Mouse (Mus musculus): ENCODE measurements around the gene Nek8. TPM values are rescaled to one million over a fixed set of nuclear protein-coding genes. Genes with fewer than 3 reads are reported as not detected.

Nek8 gene
- polyA plus RNA-seq (2012; rRNA removed): 34.2 and 34.3 TPM in 2 replicates

GRCm38 (mm10) chr11:78176402-78176862, at the start of gene Nek8, which contains the start of gene Tlcd1:
Nek8 (minus strand) TSS chr11:78176675.
Tlcd1 (plus strand) TSS chr11:78176711.

DNA sequence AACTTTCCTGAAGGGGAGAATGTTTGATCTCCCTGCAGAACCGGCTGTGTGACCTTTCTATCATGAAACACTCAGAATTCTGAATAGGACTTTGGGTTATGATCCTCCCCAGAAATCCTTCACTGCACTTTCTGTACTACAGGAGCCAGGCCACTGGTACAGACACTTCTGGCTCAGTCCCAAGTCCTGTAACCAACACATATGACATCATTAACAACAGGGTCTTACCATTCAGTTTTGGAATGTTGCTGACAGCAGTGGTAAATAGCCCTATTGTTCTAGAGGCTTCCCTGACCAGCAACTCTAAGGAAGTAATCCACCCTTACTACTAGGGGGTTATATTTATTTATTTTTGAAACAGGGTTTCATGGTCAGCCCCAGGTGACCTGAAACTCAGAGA, 16.6 kb upstream of the Nek8 start, which contains the start of gene Proca1:
Gene Proca1, plus strand, starts transcription at position 280 of the 400 bp plus-strand sequence.

DNA sequence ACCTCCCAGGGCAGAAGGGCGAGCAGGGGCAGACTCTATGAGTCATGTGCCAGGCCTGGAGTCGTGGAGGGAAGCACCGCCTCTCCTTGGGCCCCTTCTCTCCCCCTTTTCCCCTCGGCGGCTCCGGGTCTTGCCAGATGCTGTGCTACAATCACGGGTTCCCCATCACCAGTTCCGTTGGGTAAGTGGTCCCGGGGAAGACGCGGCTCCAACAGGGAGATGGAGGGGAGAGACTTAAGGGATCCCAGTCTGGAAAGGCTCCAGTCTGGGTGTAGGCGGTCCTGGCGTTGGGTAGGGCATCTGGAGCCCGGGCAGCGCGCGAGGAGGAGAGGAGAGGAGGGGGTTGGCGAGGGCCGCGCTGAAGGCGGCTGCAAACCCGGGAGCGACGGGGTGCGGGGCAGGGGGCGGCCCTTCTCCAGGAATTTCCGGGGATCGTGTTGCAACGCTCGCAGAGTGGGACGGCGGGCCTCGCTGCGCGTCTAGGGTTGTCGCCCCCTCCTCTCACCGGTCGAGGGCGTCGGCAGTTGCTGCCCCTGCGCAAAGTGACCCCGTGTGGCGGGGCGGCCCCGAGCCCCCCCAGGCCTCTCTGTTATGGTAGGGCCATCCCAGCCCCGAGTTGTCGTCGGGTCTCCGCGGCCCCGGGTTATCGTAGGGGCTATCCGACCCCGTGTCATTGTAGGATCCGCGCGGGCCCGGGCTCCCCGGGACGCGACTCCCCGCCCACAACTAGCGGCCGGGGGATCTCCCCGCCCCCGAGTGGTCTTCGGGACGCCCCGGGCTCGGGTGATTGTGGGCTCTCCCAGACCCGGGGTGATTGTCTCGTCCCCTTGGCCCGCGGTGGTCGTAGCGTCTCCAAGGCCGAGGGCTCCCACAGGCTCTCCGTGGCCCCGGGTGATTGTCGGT, 12.1 kb upstream of the Nek8 start, which contains the start of gene Rab34:
Gene Rab34, plus strand, starts transcription at position 100 of the 903 bp plus-strand sequence.

GRCm38 (mm10) chr11:78182961-78183844, 6.7 kb upstream of the Nek8 start, which contains the start of gene Rpl23a:
Rpl23a (minus strand) TSS chr11:78183584.

GRCm38 (mm10) chr11:78164924-78165760, 11.3 kb downstream of the Nek8 start, which contains the start of gene Traf4:
Traf4 (minus strand) TSS chr11:78165589.

Other genes starting within 250 kb of the Nek8 start
- gene Sez6, start 245.9 kb downstream of the Nek8 start, polyA plus RNA-seq (2012; rRNA removed): 2.8 and 3.3 TPM in 2 replicates
- gene Phf12, start 193.9 kb downstream of the Nek8 start, polyA plus RNA-seq (2012; rRNA removed): 54.3 and 67.9 TPM in 2 replicates
- gene Dhrs13, start 144.4 kb downstream of the Nek8 start, polyA plus RNA-seq (2012; rRNA removed): 19.7 TPM in 2 replicates
- gene Flot2, start 138.7 kb downstream of the Nek8 start, polyA plus RNA-seq (2012; rRNA removed): 130 and 137 TPM in 2 replicates
- gene Eral1, start 96.3 kb downstream of the Nek8 start, polyA plus RNA-seq (2012; rRNA removed): 38.3 and 49.4 TPM in 2 replicates
- gene Fam222b, start 82.0 kb downstream of the Nek8 start, polyA plus RNA-seq (2012; rRNA removed): 30.4 and 47.6 TPM in 2 replicates
- 122 and 141 TPM in 2 replicates for gene Traf4, start 11.1 kb downstream of the Nek8 start, polyA plus RNA-seq (2012; rRNA removed)
- 100 and 122 TPM in 2 replicates for gene Tlcd1, start within 50 bp of the Nek8 start, polyA plus RNA-seq (2012; rRNA removed)
- 166 and 182 TPM in 2 replicates for gene Rpl23a, start 6.9 kb upstream of the Nek8 start, polyA plus RNA-seq (2012; rRNA removed)
- gene Rab34, start 11.8 kb upstream of the Nek8 start, polyA plus RNA-seq (2012; rRNA removed): 162 and 227 TPM in 2 replicates
- gene Proca1, start 16.7 kb upstream of the Nek8 start, polyA plus RNA-seq (2012; rRNA removed): 0.90 and 1.1 TPM in 2 replicates
- 160 and 201 TPM in 2 replicates for gene Sdf2, start 69.1 kb upstream of the Nek8 start, polyA plus RNA-seq (2012; rRNA removed)
- 17.8 and 25.3 TPM in 2 replicates for gene Supt6, start 69.3 kb upstream of the Nek8 start, polyA plus RNA-seq (2012; rRNA removed)
- 88.4 and 89.1 TPM in 2 replicates for gene 2610507B11Rik, start 85.1 kb upstream of the Nek8 start, polyA plus RNA-seq (2012; rRNA removed)
- gene BC030499, start 114.2 kb upstream of the Nek8 start, polyA plus RNA-seq (2012; rRNA removed): 0.15 and 0.23 TPM in 2 replicates
- gene Spag5, start 124.9 kb upstream of the Nek8 start, polyA plus RNA-seq (2012; rRNA removed): 11.1 and 11.4 TPM in 2 replicates
- 67.1 and 68.0 TPM in 2 replicates for gene Aldoc, start 146.3 kb upstream of the Nek8 start, polyA plus RNA-seq (2012; rRNA removed)
- gene Pigs, start 151.7 kb upstream of the Nek8 start, polyA plus RNA-seq (2012; rRNA removed): 107 and 137 TPM in 2 replicates
- gene Unc119, start 166.8 kb upstream of the Nek8 start, polyA plus RNA-seq (2012; rRNA removed): 97.4 and 148 TPM in 2 replicates
- gene Foxn1, start 209.9 kb upstream of the Nek8 start, polyA plus RNA-seq (2012; rRNA removed): not detected in 2 replicates
- 1.8 TPM in 2 replicates for gene Slc13a2, start 245.5 kb upstream of the Nek8 start, polyA plus RNA-seq (2012; rRNA removed)